Mouse (Mus musculus): Measurements from ENCODE around the gene Pgpep1.

Pgpep1 gene

GRCm38 (mm10) chr8:70659604-70660272 lies 450 bp downstream of the Pgpep1 start:
- peak; percentile 96 for DNase-seq (ENCODE audit: low read depth, low spot score)

GRCm38 (mm10) chr8:70658897-70659603 lies 1.1 kb downstream of the Pgpep1 start:
- DNase-seq (ENCODE audit: low read depth, low spot score), result no peak

DNA sequence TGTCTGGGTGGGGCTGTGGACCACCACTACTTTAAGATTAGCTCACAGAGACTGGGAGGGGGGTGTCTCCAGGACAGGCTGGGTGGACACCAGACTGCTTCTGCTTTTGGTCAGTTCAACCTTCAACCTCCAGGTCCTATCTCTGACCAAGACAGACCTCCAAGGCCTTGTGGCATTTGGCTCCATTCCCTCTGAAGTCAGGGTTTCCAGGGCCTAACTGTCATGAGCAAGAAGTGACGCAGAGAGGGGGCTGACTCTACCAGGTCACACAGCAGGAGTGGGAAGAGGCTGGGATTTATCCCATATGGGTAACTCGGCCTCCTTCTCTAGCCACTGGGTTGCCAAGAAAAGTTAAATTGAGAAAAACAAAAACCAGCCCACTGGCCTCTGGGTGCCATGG lies 2.4 kb downstream of the Pgpep1 start:
- no peak for DNase-seq (ENCODE audit: low read depth, low spot score)

DNA sequence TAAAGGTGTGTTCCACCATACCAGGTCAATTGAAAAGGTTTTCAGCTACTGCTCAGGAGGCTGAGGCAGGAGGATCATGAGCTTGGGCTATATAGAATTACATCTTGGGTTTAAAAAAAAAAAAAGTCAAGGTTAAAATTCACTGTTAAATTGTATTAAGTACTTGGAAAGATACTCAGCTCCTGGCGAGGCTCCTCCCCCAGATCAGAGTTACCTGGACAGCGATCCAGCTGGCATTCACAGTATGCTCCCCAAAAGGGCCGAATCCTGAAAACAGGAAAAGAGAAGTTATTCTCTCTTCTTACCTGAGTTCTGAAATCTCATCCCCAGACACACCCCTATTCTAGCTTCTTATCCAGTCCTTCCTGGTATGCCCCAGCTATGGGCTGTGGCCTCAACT lies 3.0 kb downstream of the Pgpep1 start:
- DNase-seq (ENCODE audit: low read depth, low spot score), result no peak

DNA sequence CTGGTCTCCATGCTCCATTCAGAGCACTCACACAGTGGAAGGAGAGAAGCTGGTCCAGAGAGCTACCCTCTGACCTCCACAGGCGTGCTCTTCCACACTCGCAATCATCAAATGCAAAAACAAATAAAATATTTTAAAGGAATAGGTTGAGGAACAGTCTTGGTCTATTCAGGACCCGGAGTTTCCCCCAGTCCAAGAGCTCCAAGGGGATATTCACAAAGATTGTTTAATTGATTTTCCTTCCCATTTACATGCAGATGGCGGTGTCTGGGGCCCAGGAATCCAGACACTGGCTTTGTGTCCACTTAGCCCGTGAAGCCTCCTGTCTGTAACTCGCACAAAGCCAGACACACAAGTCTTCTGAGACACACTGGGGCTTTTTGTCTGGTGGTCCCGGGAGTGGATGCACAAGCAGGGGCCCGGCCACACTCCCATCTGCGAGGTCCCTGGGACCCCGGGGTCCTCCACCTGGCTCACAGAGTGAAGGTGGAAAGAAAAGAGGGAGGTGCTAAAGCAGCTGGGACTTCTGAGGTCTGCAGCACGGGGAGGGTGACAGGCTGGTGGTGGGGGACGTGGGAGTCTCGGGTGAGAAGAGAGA lies 3.9 kb downstream of the Pgpep1 start:
- no peak for DNase-seq (ENCODE audit: low read depth, low spot score)

DNA sequence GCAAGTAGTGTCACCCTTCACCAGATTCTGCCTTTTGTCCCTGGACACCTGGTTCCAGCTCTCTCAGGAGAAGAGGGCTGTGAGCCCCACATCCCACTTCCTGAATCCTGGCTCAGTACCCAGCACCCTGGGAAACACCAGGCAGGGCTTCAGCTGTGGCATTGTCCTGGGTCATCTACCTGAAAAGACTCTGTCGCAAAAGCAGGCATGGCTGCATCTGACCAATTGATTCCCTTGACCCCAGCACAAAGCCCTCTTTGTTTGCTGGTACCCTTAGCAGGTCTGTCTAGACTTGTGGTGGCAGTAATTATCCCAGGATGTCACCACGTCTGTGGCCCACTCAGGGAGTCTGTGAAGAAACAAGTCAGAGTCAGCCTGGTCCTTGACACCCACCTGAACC lies 4.7 kb downstream of the Pgpep1 start:
- DNase-seq (ENCODE audit: low read depth, low spot score), result no peak

DNA sequence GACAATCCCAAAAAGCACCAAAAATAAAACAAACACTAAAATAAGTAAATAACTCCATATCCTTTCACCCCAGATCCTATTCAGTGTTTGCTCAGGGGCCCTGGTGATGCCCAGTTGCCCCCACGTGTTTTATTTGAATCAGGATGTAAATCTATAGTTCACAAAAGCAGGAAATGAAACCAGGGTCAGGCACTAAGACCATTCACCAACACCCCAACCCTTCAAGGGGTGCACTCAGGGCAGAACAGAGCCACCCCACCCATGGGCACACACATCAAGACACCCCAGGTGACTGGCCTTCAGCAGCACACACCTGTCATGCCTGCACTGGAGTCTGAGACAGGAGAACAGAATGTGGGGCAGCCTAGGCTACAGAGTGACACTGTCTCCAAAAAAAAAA lies 6.1 kb downstream of the Pgpep1 start:
- peak; percentile 81 for DNase-seq (ENCODE audit: low read depth, low spot score)

DNA sequence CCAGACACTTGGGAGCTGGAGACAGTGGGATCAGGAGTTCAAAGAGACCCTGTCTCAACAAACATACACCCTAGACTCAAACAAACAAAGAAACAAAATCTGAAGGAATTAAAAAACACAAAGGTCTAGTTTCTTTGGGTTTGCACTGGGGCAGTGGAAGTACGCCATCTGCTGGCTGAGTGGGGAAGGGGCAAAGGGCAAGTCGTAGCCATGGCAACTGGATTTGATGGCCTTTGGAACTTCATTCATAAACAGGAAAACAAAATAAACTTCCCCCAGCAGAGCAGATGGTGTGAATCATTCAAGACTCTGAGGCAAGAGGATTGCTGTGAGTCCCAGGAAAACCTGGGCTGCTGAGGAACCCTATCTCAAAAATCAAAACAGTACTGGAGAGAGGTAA lies 7.0 kb downstream of the Pgpep1 start:
- DNase-seq (ENCODE audit: low read depth, low spot score), result peak; percentile 78

DNA sequence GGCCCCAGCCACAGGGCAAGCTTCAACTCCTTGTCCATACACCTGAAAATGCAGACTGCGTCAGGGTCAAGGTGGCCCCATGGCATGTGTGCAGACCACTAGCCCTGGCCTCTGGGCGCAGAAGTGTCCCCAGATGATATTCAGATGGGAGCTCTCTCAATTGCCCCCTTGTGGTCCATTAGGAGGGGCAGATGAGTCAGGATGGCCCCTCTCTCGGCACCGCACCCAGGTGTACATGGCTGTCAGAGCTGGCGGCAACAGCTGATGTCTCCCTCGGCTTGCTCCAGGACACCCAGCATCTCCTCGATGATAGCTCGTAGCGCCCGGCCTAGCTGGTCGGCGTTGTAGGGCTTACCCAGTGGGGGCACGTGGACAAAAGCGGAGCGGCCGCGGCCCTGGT lies 9.8 kb downstream of the Pgpep1 start:
- DNase-seq (ENCODE audit: low read depth, low spot score), result no peak

GRCm38 (mm10) chr8:70649324-70649723 lies 10.9 kb downstream of the Pgpep1 start:
- DNase-seq (ENCODE audit: low read depth, low spot score), result no peak

- DNase-seq (ENCODE audit: low read depth, low spot score), result no peak
These were observed 11.3 kb downstream of the Pgpep1 start for GRCm38 (mm10) chr8:70648921-70649320.

- no peak for DNase-seq (ENCODE audit: low read depth, low spot score)
These were observed 12.1 kb downstream of the Pgpep1 start for GRCm38 (mm10) chr8:70648164-70648442.

DNA sequence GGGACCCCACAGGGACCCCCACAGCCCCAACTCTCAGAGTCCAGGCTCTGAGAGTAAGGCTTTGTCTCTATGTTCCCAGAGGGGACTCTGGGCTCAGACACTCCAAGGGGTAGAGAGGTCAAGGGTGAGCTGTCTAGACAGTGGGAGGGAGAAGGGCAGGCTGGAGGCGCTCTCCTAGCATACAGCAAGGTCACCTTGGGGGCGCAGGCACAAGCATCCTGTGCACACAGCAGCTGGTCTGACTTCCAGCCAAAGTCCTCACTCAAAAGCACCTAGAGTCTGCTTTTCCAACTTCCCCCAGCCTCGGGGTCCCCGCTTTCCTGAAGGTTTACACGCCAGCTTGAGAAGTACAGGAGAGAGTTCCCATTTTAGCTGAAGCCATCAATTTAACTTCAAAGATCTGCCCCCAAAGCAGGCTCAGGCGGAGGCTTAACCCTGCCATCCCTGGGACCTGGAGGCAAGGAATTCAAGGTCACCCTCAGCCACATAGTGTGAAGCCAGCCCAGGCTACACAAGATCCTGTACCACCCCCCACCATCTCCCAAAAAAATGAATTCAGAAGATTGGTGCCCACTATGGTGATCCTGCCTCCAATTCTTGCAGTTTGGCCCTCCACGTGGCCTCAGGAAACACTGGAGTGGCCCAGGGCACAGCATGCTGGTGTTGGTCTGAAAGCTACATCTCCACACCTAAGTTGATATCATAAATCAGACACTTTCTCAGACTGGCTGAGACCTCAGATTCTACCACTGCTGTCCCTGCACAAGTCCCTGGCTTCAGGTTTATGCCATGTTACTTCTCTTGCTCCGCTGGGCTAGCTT lies 12.6 kb downstream of the Pgpep1 start:
- no peak for DNase-seq (ENCODE audit: low read depth, low spot score)

- no peak for DNase-seq (ENCODE audit: low read depth, low spot score)
These were observed 13.4 kb downstream of the Pgpep1 start for GRCm38 (mm10) chr8:70646775-70647174.

GRCm38 (mm10) chr8:70646369-70646768 lies 13.8 kb downstream of the Pgpep1 start:
- no peak for DNase-seq (ENCODE audit: low read depth, low spot score)

DNA sequence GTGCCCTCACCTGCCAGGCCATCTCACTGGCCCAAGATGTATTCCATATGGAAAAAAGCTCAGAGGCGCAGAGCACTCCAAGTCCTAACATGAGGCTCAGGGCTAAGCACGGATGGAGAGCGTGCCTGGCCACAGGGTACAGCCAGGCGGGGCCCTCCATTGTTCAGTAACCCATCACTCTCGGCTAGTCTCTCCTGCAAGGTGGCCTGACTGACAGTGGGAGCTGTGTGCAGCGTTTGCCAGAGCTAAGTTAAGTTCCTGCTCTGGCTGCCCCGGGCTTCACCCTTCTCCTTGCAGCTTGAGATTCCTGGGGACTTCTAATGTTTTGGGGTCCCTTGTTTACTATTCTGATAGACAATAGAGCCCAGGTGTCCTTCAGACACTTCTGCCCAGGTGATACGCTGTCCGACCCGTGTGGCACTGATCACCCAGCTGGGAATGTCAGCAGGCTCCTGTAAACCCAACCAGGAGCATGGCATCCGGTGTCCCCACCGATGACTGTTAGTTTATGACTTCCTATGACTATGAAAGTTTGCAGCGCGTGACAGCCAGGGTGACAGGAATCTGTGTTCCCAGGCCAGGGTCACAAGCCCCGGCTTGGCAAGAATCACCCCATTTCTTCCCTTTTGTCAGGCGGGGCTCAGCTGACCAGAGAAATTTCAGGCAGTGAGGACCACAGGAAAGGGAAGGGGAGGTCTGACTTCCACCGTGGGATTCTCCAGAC lies 14.5 kb downstream of the Pgpep1 start:
- no peak for DNase-seq (ENCODE audit: low read depth, low spot score)

- DNase-seq (ENCODE audit: low read depth, low spot score), result peak; percentile 61
These were observed 16.1 kb downstream of the Pgpep1 start for GRCm38 (mm10) chr8:70644065-70644464.

GRCm38 (mm10) chr8:70643019-70643418 lies 17.2 kb downstream of the Pgpep1 start:
- no peak for DNase-seq (ENCODE audit: low read depth, low spot score)

GRCm38 (mm10) chr8:70638752-70639151 lies 21.4 kb downstream of the Pgpep1 start:
- no peak for DNase-seq (ENCODE audit: low read depth, low spot score)

- DNase-seq (ENCODE audit: low read depth, low spot score), result peak; percentile 86
These were observed 23.4 kb downstream of the Pgpep1 start for GRCm38 (mm10) chr8:70636838-70637237.

- peak; percentile 95 for DNase-seq (ENCODE audit: low read depth, low spot score)
These were observed 24.7 kb downstream of the Pgpep1 start for GRCm38 (mm10) chr8:70635527-70635926.

- peak; percentile 33 for DNase-seq (ENCODE audit: low read depth, low spot score)
These were observed 26.1 kb downstream of the Pgpep1 start for GRCm38 (mm10) chr8:70634066-70634465.

Data from A20 (cell line).